Mouse (Mus musculus) lung, postnatal 25 days (tissue): ENCODE measurements around the gene Cd151.

ENCODE experiments used
- DNase-seq: peaks from one replicate; pipeline ENCODE4 v3.0.0; 2022; ENCODE audit warnings: low spot score

Gene Cd151

DNA sequence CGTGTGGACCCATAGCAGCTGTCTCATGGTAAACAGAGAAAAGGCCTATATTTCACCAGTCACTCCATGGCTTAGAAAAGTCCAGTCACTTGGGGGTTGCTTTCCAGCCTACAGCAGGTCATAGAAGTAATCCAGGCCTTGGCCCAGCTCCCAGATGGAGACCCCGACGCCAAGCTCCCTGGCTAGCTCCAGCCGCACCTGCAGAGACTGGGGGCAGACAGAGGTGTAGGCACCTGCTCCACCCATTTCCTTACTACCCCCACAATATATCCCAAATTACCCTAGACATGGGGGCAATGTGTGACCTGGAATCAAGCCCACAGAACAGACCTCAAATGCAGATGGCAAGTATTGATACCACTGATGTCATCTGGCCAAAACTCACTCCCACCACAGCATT lies 28.7 kb downstream of the Cd151 start:
- DNase-seq: no peak

DNA sequence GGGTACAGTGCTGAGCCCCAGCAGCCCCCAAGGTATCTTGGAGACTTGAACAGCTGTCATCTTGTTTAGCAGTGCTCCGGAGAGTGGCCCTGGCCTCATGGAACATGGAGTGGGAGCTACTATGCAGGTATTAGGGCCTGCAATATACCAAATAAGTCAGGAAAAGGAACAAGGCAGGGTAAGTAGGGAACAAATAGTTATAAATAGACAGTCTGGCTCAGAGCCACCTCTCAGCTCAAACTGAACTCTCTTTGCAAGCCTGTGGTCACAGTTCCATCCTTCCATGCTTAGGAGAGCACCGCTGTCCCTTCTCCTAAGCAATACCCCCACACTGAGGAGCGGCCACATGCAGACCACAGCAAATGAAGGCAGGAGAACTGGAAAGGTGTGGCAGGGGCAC lies 30.4 kb downstream of the Cd151 start:
- no peak for DNase-seq

DNA sequence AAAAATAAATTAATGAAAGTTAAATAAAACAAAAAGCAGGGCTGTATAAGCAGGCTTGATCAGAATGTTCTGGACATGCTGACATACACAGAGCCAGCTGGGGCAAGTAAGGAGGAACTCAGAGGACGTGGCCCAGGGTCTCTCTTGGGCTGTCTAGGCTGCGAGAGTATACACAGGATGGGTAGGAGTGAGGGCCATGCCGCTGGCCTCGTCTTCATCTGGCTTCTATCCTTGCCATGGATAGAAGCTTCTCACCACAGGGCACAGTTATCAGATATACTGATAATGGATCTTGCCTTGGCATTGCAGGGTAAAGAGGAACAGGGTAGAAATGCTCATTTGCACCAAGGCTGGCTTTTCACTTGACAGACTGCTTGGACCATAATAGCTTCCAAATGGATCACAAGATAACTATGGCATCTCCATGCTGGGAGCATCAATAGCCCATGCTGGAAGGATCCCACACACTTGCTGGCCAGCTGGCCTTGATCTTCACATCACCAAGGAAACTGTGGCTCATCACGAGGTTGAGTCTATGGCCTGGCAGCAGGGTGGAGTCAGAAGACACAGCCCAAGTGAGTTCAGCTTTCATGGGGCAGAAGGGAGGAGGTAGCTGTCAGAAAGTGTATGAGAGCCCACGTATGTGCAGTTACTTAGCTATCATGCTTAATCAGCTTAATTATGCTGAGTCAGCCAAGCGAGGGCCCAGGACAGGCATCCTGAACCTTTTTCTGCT lies 34.8 kb downstream of the Cd151 start:
- DNase-seq: no peak

DNA sequence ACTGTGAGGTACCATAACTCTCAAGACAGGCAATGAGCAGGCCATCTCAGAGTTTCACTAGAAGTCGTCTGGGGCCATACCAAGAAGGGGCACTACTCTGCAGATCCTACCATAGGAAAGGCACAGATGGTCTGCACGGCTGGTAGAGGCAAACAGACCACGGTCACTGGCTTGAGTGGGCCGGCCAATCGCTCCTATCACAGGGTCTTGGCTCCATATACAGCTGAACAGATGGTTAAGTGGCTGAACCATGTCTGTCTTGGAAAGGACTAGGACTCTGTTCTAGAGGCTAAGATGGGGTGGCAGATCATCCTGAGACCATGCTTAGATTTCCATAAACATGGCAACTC lies 35.3 kb downstream of the Cd151 start:
- DNase-seq: no peak

DNA sequence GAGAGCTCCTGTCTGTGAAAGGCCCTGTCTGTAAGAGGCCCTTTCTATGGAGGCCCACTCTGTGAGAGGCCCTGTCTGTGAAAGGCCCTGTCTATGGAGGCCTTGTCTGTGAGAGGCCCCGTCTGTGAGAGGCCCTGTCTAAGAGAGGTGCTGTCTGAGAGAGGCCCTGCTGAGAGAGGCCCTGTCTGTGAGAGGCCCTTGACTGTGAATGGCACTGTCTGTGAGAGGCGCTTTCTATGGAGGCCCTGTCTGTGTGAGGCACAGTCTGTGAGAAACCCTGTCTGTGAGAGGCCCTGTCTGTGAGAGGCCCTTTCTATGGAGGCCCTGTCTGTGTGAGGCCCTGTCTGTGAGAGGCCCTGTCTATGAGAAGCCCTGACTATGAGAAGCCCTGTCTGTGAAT lies 39.1 kb downstream of the Cd151 start:
- no peak for DNase-seq

DNA sequence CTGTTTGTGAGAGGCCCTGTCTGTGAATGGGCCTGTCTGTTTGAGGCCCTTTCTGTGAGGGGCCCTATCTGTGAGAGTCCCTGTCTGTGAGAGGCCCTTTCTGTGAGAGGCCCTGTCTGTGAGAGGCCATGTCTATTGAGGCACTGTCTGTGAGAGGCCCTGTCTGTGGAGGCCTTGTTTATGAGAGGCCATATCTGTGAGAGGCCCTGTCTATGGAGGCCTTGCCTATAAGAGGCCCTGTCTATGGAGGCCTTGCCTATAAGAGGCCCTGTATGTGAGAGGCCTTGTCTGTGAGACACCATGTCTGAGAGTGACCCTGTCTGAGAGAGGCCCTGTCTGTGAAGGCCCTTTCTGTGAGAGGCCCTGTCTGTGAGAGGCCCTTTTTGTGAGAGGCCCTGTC lies 41.0 kb downstream of the Cd151 start:
- no peak for DNase-seq

GRCm38 (mm10) chr7:141510196-141510595 lies 43.0 kb downstream of the Cd151 start:
- DNase-seq: no peak

DNA sequence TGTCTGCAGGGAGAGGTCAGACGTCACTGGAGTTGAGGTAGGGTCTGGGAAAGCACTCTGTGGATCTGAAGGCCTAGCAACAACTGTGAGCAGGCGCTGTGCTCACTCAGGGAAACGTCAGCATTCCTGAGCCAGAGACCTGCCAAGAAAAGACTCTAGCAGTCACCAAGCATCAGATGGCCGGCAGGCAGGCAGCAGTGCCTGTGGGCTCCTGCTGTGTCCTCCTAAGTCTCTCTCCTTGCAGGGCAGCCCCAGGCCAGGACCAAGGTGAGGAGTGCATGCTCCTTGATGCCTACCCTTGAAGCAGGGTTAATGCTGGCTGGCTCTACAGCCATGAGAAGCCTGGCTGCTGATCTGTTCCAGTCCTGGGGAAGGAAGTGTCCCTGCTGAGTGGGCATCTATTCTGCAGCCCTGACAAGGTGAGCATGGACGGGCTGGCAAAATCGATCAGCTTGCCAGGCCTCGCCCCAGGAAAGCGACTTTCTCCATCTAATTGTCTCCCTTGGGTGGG lies 43.5 kb downstream of the Cd151 start:
- DNase-seq: no peak

GRCm38 (mm10) chr7:141517638-141518037 lies 50.4 kb downstream of the Cd151 start:
- DNase-seq: no peak

DNA sequence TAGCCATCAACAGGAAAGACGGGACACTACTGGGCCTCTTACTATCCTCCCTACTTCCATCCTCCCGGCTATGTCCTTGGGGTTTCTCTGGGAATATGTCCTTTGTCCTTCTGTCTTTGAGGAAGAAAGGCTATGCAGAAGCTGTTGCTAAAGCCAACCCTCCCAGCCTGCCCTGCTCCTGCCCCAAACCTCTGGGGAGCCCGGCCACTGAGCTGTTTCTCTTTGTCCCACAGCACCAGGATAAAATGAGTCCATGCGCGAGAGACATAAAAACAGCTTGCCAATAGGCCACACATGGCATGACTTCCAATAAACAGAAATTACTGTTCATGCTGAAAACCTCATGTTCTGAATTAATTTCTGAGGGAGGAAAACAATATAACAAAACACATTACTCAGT lies 51.1 kb downstream of the Cd151 start:
- DNase-seq: no peak

GRCm38 (mm10) chr7:141518926-141519325 lies 51.7 kb downstream of the Cd151 start:
- DNase-seq: no peak

DNA sequence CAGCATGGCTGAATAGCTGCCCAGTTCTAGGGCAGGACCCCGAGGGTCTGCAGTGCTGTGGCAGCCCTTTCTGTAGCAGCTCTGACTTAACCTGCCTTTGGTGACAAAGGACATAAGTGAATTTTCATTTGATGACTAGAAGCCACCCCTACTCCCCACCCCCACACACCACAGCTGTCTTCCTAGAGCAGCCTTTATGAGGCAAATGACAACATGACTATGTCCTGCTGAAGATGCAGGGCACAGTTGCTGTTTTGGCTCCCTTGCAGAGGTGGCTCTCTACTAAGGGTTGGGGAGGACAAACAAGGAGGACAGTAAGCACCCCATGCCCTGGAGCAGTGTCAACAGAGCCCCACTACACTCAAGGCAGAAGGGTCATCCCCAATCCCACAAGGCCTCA lies 52.6 kb downstream of the Cd151 start:
- DNase-seq: no peak
